Mouse (Mus musculus): ENCODE measurements around the gene Kcp.

GRCm38 (mm10) chr6:29468851-29469250 lies 38.9 kb downstream of the Kcp start:
- TF ChIP-seq MAFK (IDR thresholded peaks at IDR 0.05; ENCODE audit: insufficient read depth, low read depth, low read length) (no peak), ZC3H11A (IDR thresholded peaks at IDR 0.05; ENCODE audit: borderline replicate concordance, low read depth, low read length) (no peak)
